ENCODE assay signal across 15 mouse cellular contexts in genomic region chr2:42470341-42470740, GRCm38 (mm10).
"Had no signal": no experiment of that assay in that cellular context is flagged by ENCODE, and none has a peak within 500 bp of the region (broad histone marks: within the 10 kb centered on the region; RNA-seq: fewer than 3 reads in every experiment).

No protein-coding gene starts in this region.

- ATAC-seq: intestine, postnatal 0 days; lung, postnatal 0 days; midbrain, embryonic 16.5 days had no signal

- H3K27me3 ChIP-seq: liver, embryonic 15.5 days; neural tube, embryonic 13.5 days; stomach, embryonic 15.5 days had no signal

- DNase-seq: kidney, adult 8-10 months; kidney, postnatal 25 days; lung, adult 2 months; lung, postnatal 36 days; right cerebral cortex, postnatal 4 days; thymus, postnatal 36 days had no signal

- H3K36me3 ChIP-seq: limb, embryonic 10.5 days; liver, embryonic 15.5 days; neural tube, embryonic 13.5 days; stomach, embryonic 15.5 days had no signal

- H3K4me1 ChIP-seq: limb, embryonic 10.5 days; liver, embryonic 15.5 days; stomach, embryonic 15.5 days had no signal

- H3K4me2 ChIP-seq: liver, embryonic 11.5 days; liver, embryonic 15.5 days; neural tube, embryonic 13.5 days; stomach, embryonic 15.5 days had no signal

- H3K27ac ChIP-seq: left cerebral cortex, adult 2 months; limb, embryonic 10.5 days; liver, embryonic 15.5 days; neural tube, embryonic 13.5 days; stomach, embryonic 15.5 days had no signal

- H3K9ac ChIP-seq: liver, embryonic 15.5 days; neural tube, embryonic 13.5 days; stomach, embryonic 15.5 days had no signal

- H3K9me3 ChIP-seq: limb, embryonic 10.5 days; liver, embryonic 15.5 days; neural tube, embryonic 13.5 days; stomach, embryonic 15.5 days had no signal

- H3K4me3 ChIP-seq: left cerebral cortex, adult 2 months; limb, embryonic 10.5 days; liver, embryonic 15.5 days; neural tube, embryonic 13.5 days; stomach, embryonic 15.5 days had no signal
